Mouse (Mus musculus): ENCODE measurements around the gene Pxk. TPM values are rescaled to one million over a fixed set of nuclear protein-coding genes. Genes with fewer than 3 reads are reported as not detected.

Gene Pxk
- polyA plus RNA-seq, 1 experiment from 2014 or later: 31.9 TPM

GRCm38 (mm10) chr14:8145594-8146558 is 47.9 kb downstream of the Pxk start:
- DNase-seq (ENCODE audit: low spot score): no peak

GRCm38 (mm10) chr14:8146611-8147223 is 48.7 kb downstream of the Pxk start:
- DNase-seq (ENCODE audit: low spot score): no peak

- no peak for DNase-seq (ENCODE audit: low spot score)
Measured at GRCm38 (mm10) chr14:8148842-8149241, 50.8 kb downstream of the Pxk start.

GRCm38 (mm10) chr14:8151757-8152156 is 53.7 kb downstream of the Pxk start:
- no peak for DNase-seq (ENCODE audit: low spot score)

GRCm38 (mm10) chr14:8154072-8154471 is 56.1 kb downstream of the Pxk start:
- no peak for DNase-seq (ENCODE audit: low spot score)

- DNase-seq (ENCODE audit: low spot score): peak; percentile 28
Measured at GRCm38 (mm10) chr14:8156947-8157346, 58.9 kb downstream of the Pxk start.

GRCm38 (mm10) chr14:8158721-8159120 is 60.7 kb downstream of the Pxk start:
- no peak for DNase-seq (ENCODE audit: low spot score)

- DNase-seq (ENCODE audit: low spot score): no peak
Measured at GRCm38 (mm10) chr14:8159141-8159540, 61.1 kb downstream of the Pxk start.

GRCm38 (mm10) chr14:8161777-8162176 is 63.8 kb downstream of the Pxk start:
- DNase-seq (ENCODE audit: low spot score): no peak

GRCm38 (mm10) chr14:8164463-8164862 is 66.5 kb downstream of the Pxk start:
- DNase-seq (ENCODE audit: low spot score): no peak

GRCm38 (mm10) chr14:8172507-8173410 is 74.7 kb downstream of the Pxk start, which contains the start of gene Pdhb:
Pdhb (minus strand) TSS chr14:8173025.
- DNase-seq (ENCODE audit: low spot score): peak; percentile 99

GRCm38 (mm10) chr14:8173542-8174250 is 75.7 kb downstream of the Pxk start:
- DNase-seq (ENCODE audit: low spot score): peak; percentile 49

GRCm38 (mm10) chr14:8174634-8175033 is 76.6 kb downstream of the Pxk start:
- no peak for DNase-seq (ENCODE audit: low spot score)

GRCm38 (mm10) chr14:8176251-8176650 is 78.2 kb downstream of the Pxk start:
- no peak for DNase-seq (ENCODE audit: low spot score)

- no peak for DNase-seq (ENCODE audit: low spot score)
Measured at GRCm38 (mm10) chr14:8180371-8181035, 82.5 kb downstream of the Pxk start.

GRCm38 (mm10) chr14:8183330-8183729 is 85.3 kb downstream of the Pxk start:
- no peak for DNase-seq (ENCODE audit: low spot score)

GRCm38 (mm10) chr14:8186278-8187045 is 88.5 kb downstream of the Pxk start:
- no peak for DNase-seq (ENCODE audit: low spot score)

GRCm38 (mm10) chr14:8190556-8190955 is 92.5 kb downstream of the Pxk start:
- DNase-seq (ENCODE audit: low spot score): no peak

GRCm38 (mm10) chr14:8191331-8191965 is 93.4 kb downstream of the Pxk start:
- no peak for DNase-seq (ENCODE audit: low spot score)

All from thymus, postnatal 0 days (tissue).